Comparison of ENCODE assay signal across 8 mouse cellular contexts in genomic region chr13:85288574-85288842, GRCm38 (mm10). TPM values are rescaled to one million over a fixed set of nuclear protein-coding genes. Genes with fewer than 3 reads are reported as not detected.
A peak's percentile ranks its signal among the peaks of the same experiment; 100 is the strongest.
DNase-seq lines count a peak whose midpoint lies in the region; ATAC-seq and TF ChIP-seq lines count a peak whose summit lies in the region.

No protein-coding gene starts in this region.

- intact Hi-C loops in gastrocnemius, adult 2 months (cut with DNase I), result no loop called here

- TF ChIP-seq CTCF in gastrocnemius, adult 2 months (IDR thresholded peaks at IDR 0.05), result no peak
- no peak for TF ChIP-seq CTCF in thymus, adult 2 months (IDR thresholded peaks at IDR 0.05; ENCODE audit: borderline replicate concordance, control insufficient read depth, extremely low read depth, insufficient read depth, low read length, poor library complexity)

- H3K27me3 ChIP-seq in thymus, adult 2 months (ENCODE audit: control insufficient read depth, insufficient read depth, low read length), result no peaks in the 10 kb centered on the region
- H3K27me3 ChIP-seq in liver, embryonic 12.5 days (replicated peaks), result no peaks in the 10 kb centered on the region

- peak; percentile 80 for DNase-seq in gastrocnemius, adult 2 months
- no peak for DNase-seq in gastrocnemius, postnatal 25 days
- no peak for DNase-seq in thymus, adult 2 months
- no peak for DNase-seq in thymus, postnatal 14 days
- no peak for DNase-seq in cerebellum, adult 11 months

- H3K4me1 ChIP-seq in thymus, adult 2 months (replicated peaks; ENCODE audit: control insufficient read depth, insufficient read depth, low read length), result no peaks in the 10 kb centered on the region
- peaks cover 22% of the 10 kb centered on the region for H3K4me1 ChIP-seq in liver, embryonic 12.5 days

- under 1% methylated on average over 34 of the region's 35 CpGs for WGBS in thymus, adult 2 months
- under 1% methylated on average over 24 of the region's 35 CpGs for WGBS in liver, embryonic 12.5 days (ENCODE audit: insufficient replicate concordance)

- H3K36me3 ChIP-seq in thymus, adult 2 months (ENCODE audit: control insufficient read depth, insufficient read depth, low read length), result no peaks in the 10 kb centered on the region
- H3K36me3 ChIP-seq in liver, embryonic 12.5 days, result no peaks in the 10 kb centered on the region

- no peak for ATAC-seq in liver, embryonic 12.5 days
- ATAC-seq in megakaryocyte-erythroid progenitor cell, adult 5-6 weeks (replicated peaks; ENCODE audit: low FRiP score, low TSS enrichment, poor library complexity, severe bottlenecking), result no peak
- ATAC-seq in inflammation-experienced regulatory T-cells, adult 6 months, result no peak

- no peak for TF ChIP-seq POLR2A in thymus, adult 2 months (IDR thresholded peaks at IDR 0.05; ENCODE audit: control insufficient read depth, extremely low read depth, insufficient read depth, low read length, poor library complexity)

- peak overlapping the region; percentile 72 for H3K4me2 ChIP-seq in liver, embryonic 12.5 days

- H3K4me3 ChIP-seq in gastrocnemius, adult 2 months, result peak overlapping the region; percentile 86
- H3K4me3 ChIP-seq in thymus, adult 2 months (ENCODE audit: control insufficient read depth, insufficient read depth, low read length), result peak overlapping the region; percentile 63
- peak overlapping the region; percentile 98 for H3K4me3 ChIP-seq in liver, embryonic 12.5 days

- peak overlapping the region; percentile 94 for H3K9ac ChIP-seq in liver, embryonic 12.5 days

- peak overlapping the region; percentile 98 for H3K27ac ChIP-seq in gastrocnemius, adult 2 months
- peak overlapping the region; percentile 75 for H3K27ac ChIP-seq in thymus, adult 2 months (ENCODE audit: control insufficient read depth, insufficient read depth, low read length)
- H3K27ac ChIP-seq in liver, embryonic 12.5 days, result peak overlapping the region; percentile 97

- no peaks in the 10 kb centered on the region for H3K9me3 ChIP-seq in liver, embryonic 12.5 days (replicated peaks)

RNA-seq across cellular contexts. Expression of gene Rasa1, which starts 0.4 kb away (rescaled TPM):
- 10 to 100 TPM; 18.2 to 22.3 TPM for total RNA-seq in gastrocnemius, adult 2 months (2021)
- total RNA-seq in gastrocnemius, postnatal 25 days (2021), result 10 to 100 TPM; 14.9 to 15.4 TPM
- 17.3 and 19.8 TPM in 2 replicates for polyA plus RNA-seq in thymus, adult 2 months (2012; rRNA removed)
- 16.4 and 17.9 TPM in 2 replicates for polyA plus RNA-seq in liver, embryonic 12.5 days (2016; fragmentation: Nextera tagmentation; extraction: Ambion mirVana)
- total RNA-seq in megakaryocyte-erythroid progenitor cell, adult 5-6 weeks (2014; fragmentation: Nextera tagmentation), result 49.3 and 88.5 TPM in 2 replicates
- total RNA-seq in megakaryocyte-erythroid progenitor cell, adult 5-6 weeks (2017), result 70.5 and 98.9 TPM in 2 replicates
- polyA plus RNA-seq in inflammation-experienced regulatory T-cells, adult 6 months (2017; shearing (Covaris generic)), result 100 to 1,000 TPM; 112 to 151 (median 145) TPM
